Mouse (Mus musculus) thymus, postnatal 36 days (tissue): ENCODE results near the gene Irf6.
A peak's percentile ranks its signal among the peaks of the same experiment; 100 is the strongest.

Experiments
- DNase-seq, 2 experiments: peaks; one replicate each; pipeline ENCODE4 v3.0.0; 2022; ENCODE audit warnings: mixed read lengths in 2 of 2

Irf6 gene

DNA sequence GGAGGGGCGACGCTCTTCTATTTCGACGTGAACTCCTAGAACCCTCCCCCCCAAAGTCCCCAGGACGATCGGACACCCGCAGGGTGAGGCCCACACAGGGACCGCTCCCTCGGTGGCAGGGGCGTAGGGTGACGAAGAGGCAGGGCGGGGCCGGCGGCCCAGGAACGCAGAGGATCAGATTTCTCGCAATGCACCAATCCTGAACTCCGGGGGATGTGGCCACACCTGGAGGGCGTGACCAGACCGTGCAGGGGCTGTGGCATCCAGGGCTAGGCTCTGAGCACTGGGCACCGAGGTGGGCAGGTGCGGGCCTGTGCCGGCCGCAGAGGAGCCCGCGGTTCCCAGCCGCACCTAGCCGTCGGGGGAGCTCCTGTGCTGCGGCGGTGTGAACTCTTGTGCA, at the start of gene Irf6:
Gene Irf6 (plus strand): TSS at position 240 of the 400 bp plus-strand sequence.
- peak; percentile 55 to 75 for DNase-seq

DNA sequence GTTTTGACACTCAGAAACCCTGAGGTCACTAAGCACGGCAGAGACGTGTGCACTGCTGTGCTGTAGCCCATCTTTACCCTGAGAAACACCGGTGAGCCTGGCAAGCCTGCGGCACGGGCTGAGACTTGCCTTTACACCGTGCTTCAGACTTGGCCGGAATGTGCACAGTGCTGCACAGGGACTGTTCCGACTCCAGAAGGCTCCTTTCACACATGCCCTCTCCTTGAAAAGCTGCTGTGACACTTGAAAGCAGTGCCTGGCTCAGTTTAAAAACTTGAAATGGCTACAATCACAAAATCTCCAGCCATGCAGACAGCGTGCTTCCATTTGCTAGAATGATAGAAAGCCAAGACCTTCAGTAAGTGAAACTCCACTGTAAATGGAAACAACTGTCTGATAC, 40.8 kb upstream of the Irf6 start:
- no peak for DNase-seq

DNA sequence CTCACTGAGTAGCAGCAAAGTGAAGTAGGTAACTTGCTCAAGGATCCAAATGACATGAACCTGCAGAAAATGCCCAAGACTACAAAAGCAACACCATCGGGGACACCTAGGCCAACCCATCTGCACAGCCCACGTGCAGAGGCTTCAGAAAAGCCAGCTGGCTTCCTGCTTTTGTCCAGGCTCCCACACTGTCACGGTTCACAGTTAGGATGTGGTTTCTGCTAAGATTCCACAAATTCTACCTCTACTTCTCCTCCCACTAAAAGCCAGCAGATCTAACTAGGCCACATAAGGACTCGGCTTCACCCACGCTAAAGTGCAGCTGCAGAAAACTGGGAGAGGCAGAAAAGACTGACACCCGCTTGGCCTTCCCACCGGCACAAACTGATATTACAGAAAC, 30.1 kb upstream of the Irf6 start:
- DNase-seq = peak; percentile 52 to 79

DNA sequence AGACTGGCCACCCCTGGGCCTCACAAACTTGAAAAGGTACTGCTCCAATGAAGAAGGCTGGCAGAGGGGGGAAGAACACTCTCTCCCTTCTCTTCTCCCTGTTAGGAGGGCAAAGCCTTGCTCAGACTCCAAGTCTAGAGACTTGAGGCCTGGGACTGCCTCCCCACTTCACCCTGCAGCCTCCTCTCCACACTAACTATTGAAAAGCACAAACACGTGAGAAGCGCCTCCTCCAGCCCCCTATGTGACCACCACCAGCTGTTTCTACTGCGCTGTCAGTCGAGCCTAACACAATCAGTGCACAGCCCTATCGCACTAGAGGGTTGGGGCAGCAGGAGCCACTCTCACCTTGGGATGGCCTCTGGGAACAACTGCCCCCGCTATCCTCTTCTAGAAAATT, 29.6 kb upstream of the Irf6 start:
- DNase-seq = peak; percentile 35 to 50

DNA sequence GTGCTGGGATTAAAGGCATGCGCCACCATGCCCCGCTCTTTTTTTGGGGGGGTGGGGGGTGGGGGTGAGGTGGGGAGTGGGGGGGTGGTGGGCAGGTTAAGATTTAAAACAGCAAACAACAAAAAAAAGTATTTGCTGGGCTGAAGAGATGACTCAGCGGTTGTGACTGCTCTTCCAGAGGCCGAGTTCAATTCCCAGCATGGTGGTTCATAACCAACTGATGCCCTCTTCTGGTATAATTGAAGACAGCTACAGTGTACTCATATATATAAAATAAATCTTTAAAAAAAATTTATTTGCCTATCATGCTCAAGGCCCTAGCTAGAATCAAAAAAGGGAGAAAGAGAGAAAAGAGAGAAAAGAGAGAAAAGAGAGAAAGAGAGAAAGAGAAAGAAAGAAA, 27.1 kb upstream of the Irf6 start:
- DNase-seq = no peak

DNA sequence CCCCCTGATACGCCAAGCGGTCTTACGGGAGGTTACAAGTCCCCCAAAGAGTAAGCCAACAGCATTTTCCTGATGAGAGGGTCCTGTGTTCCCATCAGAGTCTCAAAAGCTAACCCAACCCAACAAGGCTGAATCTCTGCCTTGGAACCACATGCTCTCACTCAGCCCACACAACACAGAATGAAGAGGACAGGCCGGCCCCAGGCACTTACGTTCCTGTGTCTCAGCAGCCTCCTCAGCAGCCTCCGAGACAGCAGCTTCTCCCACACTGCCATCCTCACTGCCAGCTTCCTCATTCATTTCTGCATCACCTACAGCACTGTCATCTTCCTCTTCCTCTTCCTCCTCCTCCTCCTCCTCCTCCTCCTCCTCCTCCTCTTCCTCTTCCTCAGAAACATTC, 24.9 kb upstream of the Irf6 start:
- DNase-seq = no peak

DNA sequence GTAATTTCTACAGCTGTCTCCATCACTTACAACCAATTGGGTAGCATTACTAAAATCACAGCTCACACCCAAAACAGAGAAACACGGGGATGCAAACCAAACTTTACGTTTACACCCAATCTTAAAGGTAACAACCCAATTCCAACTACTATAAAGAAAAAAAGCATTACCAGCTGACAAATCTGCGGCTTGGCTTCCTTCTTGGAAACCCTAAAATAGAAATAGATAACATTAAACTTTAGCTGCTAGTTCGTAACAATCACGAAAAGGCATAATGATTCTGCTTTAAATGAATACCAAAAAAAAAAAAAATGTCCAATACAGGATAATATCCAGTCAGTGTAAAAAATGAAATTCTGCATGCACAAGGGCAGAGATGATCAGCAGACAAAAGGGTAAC, 23.6 kb upstream of the Irf6 start:
- DNase-seq = no peak

DNA sequence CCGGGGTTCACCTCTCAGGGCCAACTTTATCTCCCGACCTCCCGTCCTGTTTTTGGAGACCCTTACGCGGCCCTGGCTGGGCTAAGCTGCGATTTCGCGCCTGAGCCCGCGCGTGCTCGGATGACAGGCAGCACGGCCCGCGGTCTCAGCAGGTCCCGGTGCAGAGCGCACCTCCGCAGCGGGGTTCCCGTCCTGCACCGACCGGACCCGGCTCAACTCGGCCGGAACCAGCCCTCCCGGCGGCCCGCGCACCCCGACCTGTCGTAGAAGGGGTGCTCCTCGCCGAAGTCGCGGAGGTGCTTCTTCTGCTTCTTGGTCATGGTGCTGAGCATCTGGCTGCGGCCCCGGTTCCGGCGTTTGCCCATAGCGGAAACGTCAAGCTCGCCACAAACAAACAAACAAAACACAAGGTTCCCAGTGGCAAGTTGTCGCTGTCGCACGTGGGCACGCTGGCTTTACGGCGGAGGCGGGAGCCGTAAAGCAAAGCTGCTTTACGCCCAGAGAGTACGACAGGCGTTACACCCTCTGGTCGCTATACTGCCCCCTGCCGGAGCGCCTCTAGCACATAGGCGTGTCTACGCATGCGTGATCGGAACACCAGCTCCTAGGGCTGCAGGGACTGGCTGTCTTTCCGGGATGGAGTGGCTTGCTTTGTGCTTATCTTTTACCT, 23.0 kb upstream of the Irf6 start, which contains the start of gene Diexf:
Gene Diexf (minus strand): TSS at position 487 of the 670 bp plus-strand sequence.
- DNase-seq = peak; percentile 97

DNA sequence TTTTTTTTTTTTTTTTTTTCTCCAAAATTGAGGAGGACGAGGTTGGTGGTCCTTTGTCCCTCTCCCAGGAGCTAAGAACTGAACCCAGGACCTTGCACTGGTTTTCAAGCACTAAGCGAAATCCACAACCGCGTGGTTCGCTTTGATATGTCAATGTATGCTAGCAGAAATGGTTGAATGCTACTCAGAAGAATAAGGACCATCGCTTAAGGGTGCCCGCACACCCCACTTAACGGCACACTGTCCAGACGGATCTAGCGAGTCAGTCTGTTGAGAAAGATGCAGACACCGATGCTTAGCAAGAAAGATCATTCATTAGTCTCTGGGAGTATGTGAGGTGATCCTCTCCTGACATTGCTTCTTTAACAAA, 22.5 kb upstream of the Irf6 start:
- no peak for DNase-seq

DNA sequence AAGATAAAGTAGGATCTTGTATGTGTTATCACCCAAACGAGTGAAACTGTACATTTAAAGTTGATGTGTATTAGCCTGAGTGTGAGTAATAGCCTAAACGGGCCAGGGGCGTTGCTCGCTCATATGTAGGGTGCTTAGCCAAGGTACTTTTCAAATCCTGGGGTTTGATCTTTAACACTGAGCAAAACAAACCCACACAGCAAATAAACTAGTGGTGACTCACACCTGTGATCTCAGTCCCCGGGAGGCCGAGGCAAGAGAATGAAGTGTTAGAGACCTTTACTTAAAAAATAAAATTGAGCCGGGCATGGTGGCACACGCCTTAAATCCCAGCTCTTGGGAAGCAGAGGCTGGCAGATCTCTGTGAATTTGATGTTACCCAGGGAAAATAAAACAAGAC, 22.1 kb upstream of the Irf6 start:
- DNase-seq = no peak

DNA sequence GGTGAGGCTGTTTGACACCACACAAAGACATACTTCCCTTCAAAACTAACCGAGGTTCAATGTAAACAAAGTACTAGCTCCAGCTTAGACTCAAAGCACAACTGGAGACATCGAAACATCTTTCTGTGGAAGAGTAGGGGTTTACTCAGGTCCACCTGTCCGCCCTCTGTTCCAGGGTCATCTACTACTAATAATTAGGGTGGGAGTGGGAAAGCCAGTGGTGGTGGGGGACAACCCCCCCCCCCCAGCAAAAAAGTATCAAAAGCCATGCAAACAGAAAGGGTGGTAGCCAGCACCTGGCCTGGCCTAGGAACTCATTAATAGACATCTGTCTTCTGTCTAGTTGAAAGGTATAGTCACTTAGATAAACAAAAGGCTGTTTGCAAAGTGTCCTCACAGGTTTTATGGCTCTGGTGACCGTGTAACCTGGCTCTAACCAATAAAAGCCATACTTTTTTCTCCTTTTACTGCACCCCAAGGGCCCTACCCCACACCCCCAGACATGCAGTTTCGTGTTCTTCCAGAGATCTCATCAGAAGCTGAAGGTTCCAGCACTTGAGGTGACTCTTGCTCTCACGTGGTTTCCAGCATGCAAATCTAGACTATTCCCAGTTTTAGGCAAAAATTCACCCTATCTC, 21.5 kb upstream of the Irf6 start:
- DNase-seq = no peak

DNA sequence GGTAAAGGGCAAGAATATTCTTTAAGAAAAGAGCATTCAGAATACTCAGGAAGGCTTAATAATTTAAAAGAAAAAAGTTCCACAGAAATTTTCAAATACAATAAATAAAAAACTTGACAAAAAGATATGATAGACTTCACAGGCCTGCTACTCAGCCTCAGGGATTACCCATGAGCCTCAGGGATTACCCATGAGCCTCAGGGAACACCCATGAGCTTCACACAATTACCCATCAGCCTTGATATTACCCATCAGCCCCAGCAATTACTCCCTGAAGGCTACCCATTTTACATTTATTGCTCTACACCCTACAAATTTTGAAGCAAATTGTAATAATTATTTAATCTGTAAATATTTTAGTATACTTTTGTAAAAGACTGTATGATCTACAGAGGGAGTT, 20.5 kb upstream of the Irf6 start:
- no peak for DNase-seq

DNA sequence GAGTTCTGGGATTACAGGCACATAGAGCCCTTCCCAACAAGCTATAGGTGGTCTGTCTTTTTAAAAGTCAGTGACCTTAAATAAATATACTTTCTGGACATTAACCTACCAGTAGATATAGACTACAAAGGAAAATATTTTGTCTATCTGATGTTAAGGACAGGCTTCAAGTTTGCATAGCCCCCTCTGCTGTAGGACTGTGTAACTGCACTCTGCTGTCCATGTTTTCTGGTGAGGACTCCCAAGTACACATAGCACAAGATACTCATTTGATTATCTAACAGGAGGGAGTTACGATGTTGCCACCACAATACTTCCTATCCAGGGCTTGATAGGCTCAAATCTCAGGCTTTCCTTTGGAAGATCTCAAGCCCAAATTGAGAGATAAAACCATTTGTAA, 19.2 kb upstream of the Irf6 start:
- DNase-seq = no peak

DNA sequence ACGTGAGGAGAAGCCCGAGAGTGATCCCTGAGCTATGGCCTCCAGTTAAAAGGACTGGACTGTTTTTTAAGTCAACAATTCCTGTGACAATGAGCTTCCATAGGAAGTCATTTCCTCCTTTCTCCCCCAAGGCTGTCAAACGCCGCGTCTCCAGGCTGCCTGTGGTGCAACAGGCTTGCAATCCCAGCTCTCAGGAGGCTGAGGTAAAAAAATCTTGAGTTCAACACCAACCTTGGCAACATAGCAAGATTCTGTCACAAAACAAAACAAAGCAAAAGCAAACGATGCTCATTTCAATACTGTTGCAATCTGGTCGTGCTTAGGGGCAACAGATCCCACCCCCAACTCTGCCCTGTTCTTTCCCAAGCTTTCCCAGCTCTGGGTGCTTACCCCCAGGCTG, 14.8 kb upstream of the Irf6 start:
- DNase-seq = no peak

DNA sequence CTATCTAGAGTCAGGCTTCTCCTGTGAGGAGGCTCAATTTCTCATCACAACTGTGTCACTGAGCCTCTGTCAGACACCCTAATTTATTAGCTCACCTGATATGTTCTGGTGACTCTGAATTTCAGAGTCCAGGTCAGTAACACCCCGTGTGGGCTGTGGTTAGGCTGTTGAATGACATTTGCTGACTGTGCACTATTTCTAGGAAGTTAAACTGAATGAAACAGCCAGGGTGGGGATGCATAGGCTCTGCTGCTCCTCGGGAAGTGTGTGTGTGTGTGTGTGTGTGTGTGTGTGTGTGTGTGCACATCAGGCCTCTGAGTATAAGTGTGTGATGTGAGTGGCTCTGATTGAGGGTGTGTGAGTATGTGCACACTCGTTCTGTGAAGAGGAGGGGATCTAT, 14.2 kb upstream of the Irf6 start:
- DNase-seq = peak in 1 of 2 experiments; percentile 13

DNA sequence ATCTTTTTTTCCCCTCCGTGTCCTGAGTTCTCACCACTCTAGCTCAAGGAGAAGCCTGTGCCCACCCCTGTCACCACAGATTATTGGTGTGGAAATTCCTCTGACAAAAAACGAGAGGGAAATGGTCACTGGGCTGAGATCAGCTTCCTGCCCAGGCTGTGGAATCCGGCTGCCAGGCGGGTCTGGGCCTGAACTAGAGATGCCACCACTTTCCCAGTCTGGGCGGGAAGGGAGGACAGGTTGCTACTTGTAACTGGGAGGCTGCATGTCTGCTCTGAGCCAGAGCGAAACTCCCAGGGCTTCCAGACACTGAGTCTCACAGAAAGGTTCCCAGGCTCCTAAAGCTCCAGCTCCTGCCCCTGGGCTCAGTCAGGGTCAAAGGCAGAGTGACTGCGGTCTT, 11.8 kb upstream of the Irf6 start:
- no peak for DNase-seq

DNA sequence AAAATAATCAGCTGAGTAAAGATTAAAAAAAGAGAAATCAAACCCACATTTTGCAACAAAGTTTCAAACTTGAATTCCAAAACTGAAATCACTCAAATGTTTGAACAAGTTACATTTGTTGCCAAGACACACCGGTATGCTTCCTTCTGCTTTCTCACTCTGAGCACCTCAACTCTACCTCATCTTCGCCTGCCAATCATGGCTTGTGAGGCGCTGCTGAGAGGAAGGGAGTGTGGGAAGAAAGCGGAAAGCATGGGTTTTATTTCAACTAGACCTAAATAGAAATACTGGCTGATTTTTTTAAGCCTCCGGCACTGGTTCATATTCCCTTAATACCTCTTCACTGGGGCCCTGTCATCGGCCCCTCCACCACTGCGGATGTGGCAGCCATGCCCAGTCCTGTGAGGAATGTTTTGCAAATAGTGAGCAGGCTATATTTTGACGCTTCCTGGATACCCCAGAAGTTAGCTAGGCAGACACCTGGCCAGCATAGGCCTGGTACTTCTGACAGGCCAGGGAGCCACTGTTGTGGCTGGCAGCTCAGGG, 10.3 kb upstream of the Irf6 start:
- DNase-seq = peak; percentile 43 to 50

DNA sequence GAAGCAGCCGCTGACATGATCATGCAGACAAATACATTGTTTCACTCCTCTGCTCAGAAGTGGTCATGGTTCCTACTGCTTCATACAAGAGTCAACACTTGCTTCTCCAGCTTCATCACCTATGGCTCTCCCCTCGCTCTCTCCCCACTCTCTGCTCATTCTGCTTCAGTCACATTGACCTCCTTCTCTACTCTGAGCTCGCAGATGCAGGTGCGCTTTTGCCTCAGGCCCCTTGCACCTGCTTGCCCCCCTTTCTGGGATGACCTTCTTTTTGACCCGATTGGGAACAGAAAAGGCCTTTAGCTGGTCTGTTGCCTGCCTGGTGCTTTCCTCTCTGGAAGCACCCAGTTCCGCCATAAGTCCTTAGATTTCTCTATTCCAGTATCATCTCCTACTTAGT, 8.4 kb upstream of the Irf6 start:
- peak; percentile 72 to 84 for DNase-seq

DNA sequence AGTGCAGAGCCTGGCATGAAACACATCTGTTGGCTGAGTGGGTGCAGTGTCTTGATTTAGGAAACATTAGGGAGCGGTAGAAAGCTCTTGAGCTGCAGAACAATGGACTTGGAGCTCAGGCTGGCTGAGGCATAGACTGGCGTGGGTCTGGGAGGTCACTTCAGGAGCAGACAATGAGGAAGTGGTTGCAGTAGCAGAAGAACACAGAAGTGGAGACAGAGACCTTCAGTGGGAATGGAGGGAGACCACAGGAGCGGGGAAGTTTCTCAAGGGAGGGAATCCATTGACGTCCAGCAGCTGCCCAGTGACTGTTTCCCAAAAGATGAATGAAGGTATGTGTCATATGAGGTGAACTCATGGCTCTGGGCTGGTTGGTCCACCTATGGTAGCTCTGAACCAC, 7.8 kb upstream of the Irf6 start:
- no peak for DNase-seq

DNA sequence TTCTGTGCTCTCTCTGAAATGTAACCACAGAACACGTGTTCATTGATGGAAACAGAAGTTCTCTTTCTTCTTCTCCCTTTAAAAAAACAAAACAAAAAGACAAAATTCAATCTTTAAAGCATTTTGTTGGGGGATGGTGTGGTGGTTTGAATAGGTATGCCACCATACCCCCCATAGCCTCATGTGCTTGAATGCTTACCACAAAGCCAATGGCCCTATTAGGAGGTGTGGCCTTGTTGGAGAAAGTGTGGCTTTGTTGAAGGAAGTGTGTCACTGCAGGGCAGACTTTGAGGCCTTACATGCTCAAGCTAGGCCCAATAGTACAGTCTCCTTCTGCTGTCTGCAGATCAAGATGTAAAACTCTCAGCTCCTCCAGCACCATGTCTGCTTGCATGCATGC, 6.5 kb upstream of the Irf6 start:
- peak; percentile 44 to 50 for DNase-seq

DNA sequence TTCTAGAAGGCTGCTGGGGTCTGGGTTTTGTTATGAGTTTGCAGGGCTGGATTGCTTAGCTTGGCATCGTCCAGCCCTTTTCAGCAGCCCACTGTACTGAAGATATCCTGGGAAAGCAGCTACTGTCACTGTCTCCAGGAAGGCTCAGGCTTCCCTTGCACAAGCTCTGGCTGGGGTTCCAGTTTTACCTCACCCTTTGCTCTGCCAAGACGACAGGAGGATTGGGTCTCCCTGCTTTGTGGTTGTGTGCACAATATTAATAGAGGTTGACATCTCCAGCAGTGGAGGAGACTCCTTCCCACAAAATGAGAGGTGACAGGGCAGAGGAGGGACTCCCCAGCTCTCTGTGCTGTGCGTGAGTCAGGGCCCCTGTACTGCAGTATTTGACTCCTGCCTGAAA, 3.7 kb upstream of the Irf6 start:
- no peak for DNase-seq

DNA sequence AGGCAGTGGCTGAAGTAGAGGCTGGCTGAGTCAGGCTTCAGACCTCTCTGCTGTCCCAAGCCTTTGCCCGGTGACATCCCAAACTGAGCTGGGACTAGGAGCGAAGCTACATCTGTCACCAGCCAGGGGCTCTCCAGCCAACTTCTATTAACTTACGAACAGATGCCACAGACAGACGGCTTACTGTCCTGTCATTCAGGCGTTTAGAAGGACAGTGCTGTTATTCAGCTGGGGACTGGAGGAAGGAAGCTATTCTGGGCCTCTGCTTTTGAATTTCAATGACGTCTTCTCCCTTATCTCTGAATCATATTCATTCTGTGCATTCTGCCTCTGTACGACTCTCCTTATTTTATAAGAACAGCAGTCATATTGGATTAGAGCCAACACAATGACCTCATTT, 1.8 kb upstream of the Irf6 start:
- DNase-seq = no peak

DNA sequence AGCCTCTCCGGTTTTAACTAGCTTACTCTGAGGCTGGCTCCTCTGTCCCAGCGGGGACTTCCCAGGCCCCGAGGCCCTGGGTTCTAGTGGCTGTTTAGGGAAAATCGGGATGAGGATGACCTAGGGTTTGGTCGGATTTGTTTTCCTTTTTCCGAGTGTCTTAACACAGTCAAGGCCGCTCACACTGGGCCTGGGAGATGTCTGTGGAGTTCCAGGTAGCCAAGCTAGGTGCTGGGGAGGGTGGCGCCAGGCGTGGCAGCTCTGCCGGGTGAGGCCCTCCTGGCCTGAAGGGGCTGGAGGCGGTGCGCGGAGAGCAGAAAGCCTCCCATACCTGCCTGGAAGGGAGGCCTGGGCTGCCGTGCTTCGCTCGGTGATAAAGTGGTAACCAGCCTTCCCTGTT, 650 bp downstream of the Irf6 start:
- DNase-seq = no peak

DNA sequence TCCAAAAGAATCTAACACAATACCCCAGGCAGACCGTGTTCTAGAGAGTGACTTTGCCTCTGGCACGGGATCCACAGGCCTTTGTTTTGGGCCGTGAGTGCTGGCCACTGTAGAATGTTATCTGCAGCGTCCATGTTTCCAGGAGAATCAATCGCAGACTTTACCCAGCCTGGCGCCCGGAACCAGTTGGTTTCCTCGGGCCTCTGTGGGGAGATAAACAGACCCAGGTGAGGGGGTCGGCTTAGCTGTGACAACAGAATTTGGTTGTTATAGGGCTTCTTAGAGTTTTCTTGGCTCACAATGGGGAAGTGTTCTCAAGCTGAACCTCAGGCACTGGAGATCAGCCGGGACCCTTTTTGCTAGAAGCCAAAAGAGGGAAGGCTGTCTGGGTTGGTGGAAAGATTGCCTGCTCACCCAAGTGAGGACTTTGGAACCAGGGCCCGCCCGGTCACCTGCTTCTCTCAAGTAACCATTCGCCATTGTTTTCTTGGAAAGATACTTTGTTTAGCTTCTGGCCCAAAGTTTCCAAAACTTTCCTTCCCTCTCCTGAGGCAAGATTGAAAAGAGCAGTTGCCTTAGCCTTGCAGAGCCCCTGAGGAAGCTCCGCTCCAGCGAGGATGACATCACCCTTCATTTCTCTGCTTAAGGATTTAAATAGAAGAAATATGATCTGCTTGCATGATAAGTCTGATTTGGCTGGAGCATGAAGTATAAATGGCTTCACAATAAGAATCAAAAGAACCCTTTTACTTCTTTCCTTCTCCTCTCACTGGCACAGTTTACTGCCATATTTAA, 3.6 kb downstream of the Irf6 start:
- no peak for DNase-seq
